Mouse (Mus musculus) hindbrain, postnatal 0 days (tissue): ENCODE data around the gene Acvr1. TPM values are rescaled to one million over a fixed set of nuclear protein-coding genes. Genes with fewer than 3 reads are reported as not detected.

Experiments used
- ATAC-seq: fragments of 200-750 bp; cut with Nextera tagmentation; 2 replicates; pipeline ENCODE4 v1.8.0; 2017; ENCODE audit warnings: mild to moderate bottlenecking, moderate TSS enrichment, moderate library complexity
- DNase-seq: peaks from one replicate; pipeline ENCODE4 v3.0.0-alpha.2; 2015; ENCODE audit warnings: low spot score
- H3K27ac ChIP-seq: fragments of 300-500 bp; sonication (generic); 2 replicates; pipeline ENCODE4 v1.5.1; 2014; ENCODE audit warnings: mild to moderate bottlenecking
- H3K27me3 ChIP-seq: fragments of 300-500 bp; sonication (generic); 2 replicates; pipeline ENCODE4 v1.6.1; 2014; ENCODE audit warnings: low read length, mixed read lengths; ENCODE audit not compliant: insufficient read depth
- H3K36me3 ChIP-seq: fragments of 300-500 bp; sonication (generic); 2 replicates; pipeline ENCODE4 v1.6.1; 2014; ENCODE audit warnings: low read length, mixed read lengths; ENCODE audit not compliant: insufficient read depth
- H3K4me1 ChIP-seq: fragments of 300-500 bp; sonication (generic); 2 replicates; pipeline ENCODE4 v1.6.1; 2014; ENCODE audit warnings: antibody characterized with exemption, low read length, mixed read lengths; ENCODE audit not compliant: insufficient read depth
- H3K4me2 ChIP-seq: fragments of 300-500 bp; sonication (generic); 2 replicates; pipeline ENCODE4 v1.6.1; 2014; ENCODE audit warnings: low read depth, mild to moderate bottlenecking, low read length, moderate library complexity, mixed read lengths
- H3K4me3 ChIP-seq: fragments of 300-500 bp; sonication (generic); 2 replicates; pipeline ENCODE4 v1.5.1; 2014; ENCODE audit warnings: low read length
- H3K9ac ChIP-seq: fragments of 300-500 bp; sonication (generic); replicated peaks from 2 replicates; pipeline ENCODE4 v1.6.1; 2014; ENCODE audit warnings: mild to moderate bottlenecking, low read length, moderate library complexity, mixed read lengths
- H3K9me3 ChIP-seq: fragments of 300-500 bp; sonication (generic); 2 replicates; pipeline ENCODE4 v1.6.1; 2016; ENCODE audit warnings: low read length, mixed read lengths
- CTCF ChIP-seq: IDR thresholded peaks from 2 replicates; pipeline ENCODE4 v1.5.1; 2016; ENCODE audit warnings: antibody characterized with exemption, control low read depth, low read depth
- WGBS: fragments of 180-500 bp; shearing (Covaris S2); extraction: QIAGEN DNeasy Blood & Tissue Kit; methylation state at CpG from one replicate; pipeline ENCODE4 v1.1.7; 2014; 5-methylcytosine and 5-hydroxymethylcytosine counted together
- polyA plus RNA-seq: library from polyadenylated mRNA; unstranded; fragments of >200 nt; fragmentation: Nextera tagmentation; extraction: Ambion mirVana; gene quantifications from 2 replicates; pipeline ENCODE4 v1.2.1, GENCODE M21; 2015
- total RNA-seq: library from RNA; depleted of rRNA; stranded (reverse); fragments of >200 nt; gene quantifications from 2 replicates; pipeline ENCODE4 v1.2.3, GENCODE M21; 2014

Gene Acvr1
- total and polyA plus RNA-seq, 2 experiments from 2014 or later = 4.9 to 12.5 TPM

- no peak overlapping the region for H3K4me3 ChIP-seq
- no peaks in the 10 kb centered on the region for H3K9me3 ChIP-seq
- DNase-seq = no peak
- no peaks in the 10 kb centered on the region for H3K4me1 ChIP-seq
- no peak for ATAC-seq
- H3K4me2 ChIP-seq = no peak overlapping the region
- H3K9ac ChIP-seq = no peak overlapping the region
- H3K36me3 ChIP-seq = no peaks in the 10 kb centered on the region
- no peaks in the 10 kb centered on the region for H3K27me3 ChIP-seq
- TF ChIP-seq CTCF = no peak
- H3K27ac ChIP-seq = no peak overlapping the region
Observed at GRCm38 (mm10) chr2:58415037-58415436, 151.9 kb downstream of the Acvr1 start.

- no peak overlapping the region for H3K4me3 ChIP-seq
- DNase-seq (no peak), ATAC-seq (no peak)
- no peaks in the 10 kb centered on the region for H3K36me3 ChIP-seq
- H3K9ac ChIP-seq = no peak overlapping the region
- no peaks in the 10 kb centered on the region for H3K27me3 ChIP-seq
- WGBS = 79% methylated on average over 5 of the region's 5 CpGs
- H3K4me1 ChIP-seq = no peaks in the 10 kb centered on the region
- no peaks in the 10 kb centered on the region for H3K9me3 ChIP-seq
- no peak overlapping the region for H3K4me2 ChIP-seq
- TF ChIP-seq CTCF = no peak
- no peak overlapping the region for H3K27ac ChIP-seq
Observed at GRCm38 (mm10) chr2:58408926-58409634, 157.9 kb downstream of the Acvr1 start.

GRCm38 (mm10) chr2:58403481-58403880 is 163.5 kb downstream of the Acvr1 start:
- no peaks in the 10 kb centered on the region for H3K36me3 ChIP-seq
- DNase-seq (no peak), ATAC-seq (no peak)
- WGBS = 83% methylated on average over 2 of the region's 2 CpGs
- no peaks in the 10 kb centered on the region for H3K9me3 ChIP-seq
- H3K27me3 ChIP-seq = no peaks in the 10 kb centered on the region
- TF ChIP-seq CTCF = no peak
- no peaks in the 10 kb centered on the region for H3K4me1 ChIP-seq
- H3K9ac ChIP-seq = no peak overlapping the region
- no peak overlapping the region for H3K27ac ChIP-seq
- H3K4me3 ChIP-seq = no peak overlapping the region
- H3K4me2 ChIP-seq = no peak overlapping the region

- Histone ChIP-seq H3K9ac (no peak overlapping the region), H3K27ac (no peak overlapping the region), H3K4me2 (no peak overlapping the region), H3K36me3 (no peaks in the 10 kb centered on the region), H3K9me3 (no peaks in the 10 kb centered on the region), H3K27me3 (no peaks in the 10 kb centered on the region), H3K4me1 (no peaks in the 10 kb centered on the region), H3K4me3 (no peak overlapping the region)
- ATAC-seq (no peak), DNase-seq (no peak)
- TF ChIP-seq CTCF = no peak
- WGBS = 71% methylated on average over 7 of the region's 7 CpGs
Observed at GRCm38 (mm10) chr2:58388601-58389000, 178.4 kb downstream of the Acvr1 start.

GRCm38 (mm10) chr2:58380020-58380419 is 186.9 kb downstream of the Acvr1 start:
- ATAC-seq = no peak
- Histone ChIP-seq H3K4me2 (no peak overlapping the region), H3K4me1 (no peaks in the 10 kb centered on the region), H3K9ac (no peak overlapping the region), H3K27ac (no peak overlapping the region), H3K4me3 (no peak overlapping the region), H3K27me3 (no peaks in the 10 kb centered on the region), H3K36me3 (no peaks in the 10 kb centered on the region), H3K9me3 (no peaks in the 10 kb centered on the region)
- TF ChIP-seq CTCF = no peak
- no peak for DNase-seq
- 44% methylated on average over 5 of the region's 5 CpGs for WGBS

- H3K9ac ChIP-seq = no peak overlapping the region
- no peak for ATAC-seq
- no peaks in the 10 kb centered on the region for H3K4me1 ChIP-seq
- DNase-seq = peak; percentile 41
- no peak for TF ChIP-seq CTCF
- no peaks in the 10 kb centered on the region for H3K27me3 ChIP-seq
- no peaks in the 10 kb centered on the region for H3K36me3 ChIP-seq
- no peak overlapping the region for H3K4me2 ChIP-seq
- H3K9me3 ChIP-seq = no peaks in the 10 kb centered on the region
- H3K27ac ChIP-seq = no peak overlapping the region
- no peak overlapping the region for H3K4me3 ChIP-seq
- WGBS = 31% methylated on average over 1 of the region's 1 CpGs
Observed at GRCm38 (mm10) chr2:58379475-58379874, 187.5 kb downstream of the Acvr1 start.

GRCm38 (mm10) chr2:58377417-58378130 is 189.4 kb downstream of the Acvr1 start:
- DNase-seq (peak; percentile 13), ATAC-seq (peak; percentile 71; the same call in 1 of the 2 replicates)
- Histone ChIP-seq H3K4me1 (no peaks in the 10 kb centered on the region), H3K27me3 (no peaks in the 10 kb centered on the region), H3K9ac (no peak overlapping the region), H3K4me3 (no peak overlapping the region), H3K4me2 (no peak overlapping the region), H3K9me3 (no peaks in the 10 kb centered on the region), H3K36me3 (no peaks in the 10 kb centered on the region), H3K27ac (peak overlapping the region; percentile 20; the same call in 1 of the 2 replicates)
- 36% methylated on average over 9 of the region's 9 CpGs for WGBS
- TF ChIP-seq CTCF = no peak
